Mouse (Mus musculus) liver, postnatal 0 days (tissue): Measurements from ENCODE around the gene Slc6a11.

Source experiments
- CTCF ChIP-seq: sonication (generic); IDR thresholded peaks from 2 replicates; pipeline ENCODE4 v1.5.1; 2016; ENCODE audit warnings: antibody characterized with exemption, low read depth
- EP300 ChIP-seq: IDR thresholded peaks from 2 replicates; pipeline ENCODE4 v1.6.1; 2016; ENCODE audit warnings: antibody characterized with exemption, low read depth, mild to moderate bottlenecking

- TF ChIP-seq EP300 (no peak), CTCF (no peak)
These were observed 73.5 kb downstream of the Slc6a11 start for GRCm38 (mm10) chr6:114204557-114204956.
